Mouse (Mus musculus) liver, embryonic 14.5 days (tissue): ENCODE data around the gene Whamm.

ENCODE experiments used
- CTCF ChIP-seq: IDR thresholded peaks from 2 replicates; pipeline ENCODE4 v1.5.1; 2016; ENCODE audit warnings: antibody characterized with exemption, low read depth, control low read depth
- EP300 ChIP-seq: IDR thresholded peaks from 2 replicates; pipeline ENCODE4 v1.6.1; 2016; ENCODE audit warnings: antibody characterized with exemption, low read depth

DNA sequence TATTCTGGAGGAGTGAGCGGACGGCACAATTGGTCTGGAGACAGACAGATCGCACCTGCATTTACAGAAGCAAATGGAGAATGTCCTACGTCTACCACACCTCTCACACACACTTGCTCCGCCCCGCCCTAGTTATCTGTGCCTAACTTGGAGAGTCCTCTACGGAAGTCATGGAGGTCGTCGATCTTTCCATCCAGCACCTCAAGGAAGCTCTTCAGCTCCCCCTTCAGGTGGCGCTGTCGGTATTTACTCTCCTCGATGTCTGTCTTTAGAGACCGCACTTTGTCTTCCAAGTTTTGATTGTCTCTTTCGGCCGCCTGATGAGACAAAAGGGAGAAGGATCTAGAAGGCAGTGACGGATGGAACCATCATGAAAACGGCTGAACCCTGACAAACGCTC is 39.1 kb downstream of the Whamm start:
- TF ChIP-seq EP300 (no peak), CTCF (peak; percentile 81)
